Mouse (Mus musculus) left cerebral cortex, adult 8-10 months (tissue): Measurements from ENCODE around the gene Vat1l. TPM values are rescaled to one million over a fixed set of nuclear protein-coding genes. Genes with fewer than 3 reads are reported as not detected.

Experiments
- DNase-seq, 2 experiments: peaks; one replicate each; pipeline ENCODE4 v3.0.0; 2022; ENCODE audit warnings: low spot score in 2 of 2
- total RNA-seq, 4 experiments: library from RNA; stranded (reverse); gene quantifications; 2 replicates each; pipeline ENCODE4 v1.2.4; 2022

Gene Vat1l
- 10 to 100 TPM; 44.4 to 61.3 (median 51.1) TPM for total RNA-seq

DNA sequence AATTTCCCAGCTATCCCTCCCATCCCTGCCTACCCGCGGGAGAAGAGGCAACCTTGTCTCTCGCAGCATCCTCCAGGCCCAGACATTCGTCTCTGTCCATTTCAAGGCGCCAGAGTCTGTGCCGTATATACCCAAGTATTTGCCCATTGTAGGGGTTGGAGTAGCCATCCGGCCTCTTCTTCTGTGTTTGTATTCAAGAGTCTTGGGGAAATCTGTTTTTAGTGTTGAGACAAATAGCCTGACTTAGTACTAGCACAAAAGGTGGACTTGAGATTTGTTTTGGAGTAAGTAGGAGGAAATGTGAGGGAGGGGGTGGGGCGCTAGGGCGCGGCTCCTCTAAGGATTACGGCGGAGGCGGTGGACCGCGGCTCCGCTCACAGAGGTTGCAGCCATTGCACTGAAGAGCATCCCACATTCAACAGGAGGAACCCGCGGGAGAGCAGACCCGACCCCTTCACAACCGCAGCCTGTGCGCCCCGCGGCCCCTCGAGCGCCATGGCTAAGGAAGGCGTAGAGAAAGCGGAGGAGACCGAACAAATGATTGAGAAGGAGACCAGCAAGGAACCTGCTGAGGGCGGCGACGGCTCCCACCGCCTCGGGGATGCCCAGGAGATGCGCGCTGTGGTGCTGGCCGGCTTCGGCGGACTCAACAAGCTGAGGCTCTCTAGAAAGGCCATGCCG is at the start of gene Vat1l:
TSS of gene Vat1l (plus strand) at position 392 of the 681 bp plus-strand sequence.
- peak; percentile 25 to 34 for DNase-seq

DNA sequence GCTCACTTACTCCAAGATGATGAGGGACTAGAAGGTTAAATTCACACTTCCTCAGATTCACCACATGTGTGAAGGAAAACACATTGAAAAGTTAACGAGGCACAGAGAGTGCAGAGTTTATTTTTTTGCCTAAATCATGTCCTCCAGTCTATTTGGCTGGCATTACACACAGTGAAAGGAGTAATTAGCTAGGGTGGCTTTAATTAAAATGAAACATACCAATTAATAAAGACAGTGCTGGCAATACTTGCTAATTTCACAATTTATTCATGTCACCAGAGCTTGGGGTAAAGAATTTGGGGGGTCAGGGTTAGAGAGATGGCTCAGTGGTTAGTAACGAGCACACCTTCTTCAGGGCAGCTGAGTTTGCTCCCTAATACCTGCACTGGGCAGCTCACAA is 46.8 kb upstream of the Vat1l start:
- no peak for DNase-seq

- DNase-seq = no peak
These were observed 45.7 kb upstream of the Vat1l start for GRCm38 (mm10) chr8:114159666-114160065.

GRCm38 (mm10) chr8:114163871-114164270 is 41.5 kb upstream of the Vat1l start:
- no peak for DNase-seq

DNA sequence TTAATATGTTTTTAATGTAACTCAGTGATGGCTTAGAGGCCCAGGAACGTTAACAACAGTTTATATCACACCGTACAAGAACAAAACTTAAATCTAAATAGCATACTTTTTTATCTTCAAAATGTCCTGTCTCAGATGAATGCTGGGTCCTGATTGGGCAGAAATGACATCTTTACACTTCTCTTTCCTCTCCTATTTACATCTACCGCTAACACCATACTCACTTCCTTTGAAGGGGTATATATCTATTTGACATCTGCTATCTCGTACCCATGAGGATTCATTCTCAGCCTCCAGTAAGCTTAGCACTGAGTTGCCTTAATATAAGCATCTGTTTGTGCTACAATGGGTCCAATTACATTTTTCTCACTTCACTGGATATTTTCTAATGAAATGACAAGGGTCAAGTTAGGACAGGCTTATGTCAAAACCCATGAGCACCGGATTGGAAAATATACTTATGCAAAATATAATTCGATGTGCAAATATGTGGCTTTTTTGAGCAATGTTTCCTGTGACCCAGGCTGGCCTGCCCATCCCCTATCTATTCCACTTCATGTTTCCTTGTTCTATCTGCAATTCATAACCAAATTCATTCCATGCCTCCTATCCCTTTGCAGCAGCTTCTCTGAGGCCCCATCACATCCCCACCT is 40.8 kb upstream of the Vat1l start:
- DNase-seq = no peak

DNA sequence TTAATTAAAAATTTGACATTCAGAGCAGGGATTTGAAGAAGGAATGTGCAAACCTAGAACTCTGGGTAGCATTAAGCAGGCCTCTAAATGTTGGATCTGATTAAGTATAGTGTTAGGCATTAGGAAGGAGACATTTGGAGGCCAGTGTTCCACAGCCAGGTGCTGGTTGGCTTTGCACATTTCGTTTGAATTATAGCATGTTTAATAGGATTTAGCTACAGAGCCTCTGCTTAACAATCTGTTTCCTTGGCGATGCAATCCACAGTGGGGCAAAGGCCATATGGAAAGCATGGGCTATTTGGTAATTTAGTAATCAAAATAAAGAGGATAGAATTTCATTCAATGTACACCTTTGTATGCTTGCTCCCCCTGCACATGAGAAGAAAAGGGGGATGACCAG is 39.7 kb upstream of the Vat1l start:
- no peak for DNase-seq

- DNase-seq = no peak
These were observed 28.7 kb upstream of the Vat1l start for GRCm38 (mm10) chr8:114176721-114177120.

DNA sequence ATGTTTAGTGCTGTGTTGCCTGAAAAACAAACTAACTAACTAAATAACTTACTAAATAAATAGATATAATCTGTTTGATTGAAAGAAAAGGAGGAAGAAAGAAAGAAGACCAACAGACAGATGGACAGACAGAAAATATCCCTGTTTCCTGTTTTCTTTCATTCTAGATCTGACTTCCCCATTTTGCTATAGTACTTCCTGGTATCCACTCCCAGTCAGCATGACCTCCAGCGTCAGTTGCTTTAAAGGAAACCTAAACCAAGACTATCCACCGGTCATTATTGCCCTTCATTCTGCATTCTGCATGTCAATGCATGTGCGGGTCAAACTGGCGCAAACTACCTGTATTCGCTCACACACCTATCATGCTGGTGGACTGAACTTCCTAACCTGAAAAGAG is 12.1 kb upstream of the Vat1l start:
- no peak for DNase-seq

DNA sequence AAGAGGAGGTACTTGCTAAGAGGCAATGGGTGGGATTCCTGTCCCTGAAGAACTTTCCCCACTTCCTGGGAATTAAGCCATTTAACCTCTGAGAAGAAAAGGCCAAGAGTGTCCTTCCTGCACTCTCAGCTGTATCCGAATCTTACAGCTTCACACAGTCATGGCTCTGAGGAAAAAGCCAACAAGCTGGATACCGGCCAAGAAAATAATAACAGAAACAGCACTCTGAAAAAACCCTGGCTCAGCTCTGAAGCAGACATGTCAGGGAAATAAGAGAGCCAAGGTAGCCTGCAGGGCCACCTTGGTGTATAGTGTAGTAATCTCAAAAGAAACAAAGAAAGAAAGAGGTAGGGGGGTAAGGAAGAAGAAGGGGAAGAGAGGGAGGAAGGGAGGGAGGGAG is 6.4 kb upstream of the Vat1l start:
- no peak for DNase-seq

DNA sequence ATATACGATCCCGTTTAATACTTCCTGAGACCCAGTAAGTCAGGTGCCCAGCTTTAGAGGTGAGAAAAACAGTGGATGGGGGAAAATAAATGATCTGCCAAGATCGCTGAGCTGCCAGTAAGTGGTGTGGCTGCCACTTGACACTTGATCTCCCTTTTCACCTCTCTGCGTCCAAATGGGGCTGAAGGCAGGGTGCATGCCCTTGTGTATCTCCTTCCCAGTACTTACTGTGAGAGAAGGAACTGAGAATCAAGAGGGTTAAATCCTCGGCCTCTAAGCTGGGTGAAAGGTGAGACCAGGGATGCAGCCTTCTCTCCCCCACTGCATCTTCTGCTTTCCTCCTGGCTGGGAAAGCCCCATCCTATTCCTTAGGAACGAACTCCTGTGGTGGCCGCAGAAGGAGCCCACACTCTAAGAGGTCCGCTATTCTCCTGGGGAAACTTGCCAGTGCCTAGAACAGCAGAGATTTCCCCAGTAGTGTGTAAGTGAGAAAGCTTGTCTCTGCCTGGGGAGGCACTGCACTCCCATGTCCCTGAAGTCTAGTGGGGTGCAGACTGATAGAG is 1.1 kb downstream of the Vat1l start:
- DNase-seq = no peak

GRCm38 (mm10) chr8:114207026-114207425 is 1.6 kb downstream of the Vat1l start:
- DNase-seq = no peak

DNA sequence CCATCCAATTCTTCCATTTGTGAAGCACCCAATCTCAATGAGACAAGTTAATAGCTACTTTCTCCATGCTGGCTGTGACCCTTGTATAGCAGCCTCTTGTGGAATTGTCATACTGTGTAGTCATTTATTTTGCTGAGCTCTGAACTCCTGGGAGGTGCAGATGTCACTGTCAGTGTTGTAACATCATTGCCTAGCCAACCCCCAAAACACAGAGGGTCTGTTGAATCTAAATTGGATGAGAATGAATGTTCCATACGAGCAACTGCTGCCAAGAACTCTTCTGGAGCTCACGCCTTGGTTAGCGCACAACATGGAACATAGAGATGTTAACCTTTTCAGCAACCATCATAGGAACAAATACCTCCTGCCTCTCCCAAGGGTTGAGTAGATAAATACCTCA is 15.4 kb downstream of the Vat1l start:
- DNase-seq = no peak

DNA sequence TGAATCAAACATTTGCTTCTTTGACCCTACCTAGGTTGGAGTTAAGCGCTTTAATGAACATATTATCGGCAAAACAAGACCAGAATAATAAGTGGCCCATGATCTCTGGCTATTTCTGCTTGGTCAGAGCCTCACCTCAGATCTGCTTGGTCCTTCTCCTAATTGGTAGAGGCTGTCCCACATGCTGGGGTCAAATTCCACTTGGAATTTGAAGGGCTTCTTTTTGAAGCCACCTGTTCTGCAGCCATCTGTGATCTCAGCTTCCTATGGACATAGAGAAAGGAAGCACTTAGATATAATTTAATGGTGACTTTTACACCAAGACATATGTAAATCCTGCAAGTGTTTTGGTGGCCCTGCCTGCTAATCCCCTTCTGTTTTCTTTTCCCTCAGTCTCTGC is 16.6 kb downstream of the Vat1l start:
- DNase-seq = no peak

- DNase-seq = no peak
These were observed 18.6 kb downstream of the Vat1l start for GRCm38 (mm10) chr8:114224001-114224400.

GRCm38 (mm10) chr8:114251321-114252065 is 46.1 kb downstream of the Vat1l start:
- no peak for DNase-seq

DNA sequence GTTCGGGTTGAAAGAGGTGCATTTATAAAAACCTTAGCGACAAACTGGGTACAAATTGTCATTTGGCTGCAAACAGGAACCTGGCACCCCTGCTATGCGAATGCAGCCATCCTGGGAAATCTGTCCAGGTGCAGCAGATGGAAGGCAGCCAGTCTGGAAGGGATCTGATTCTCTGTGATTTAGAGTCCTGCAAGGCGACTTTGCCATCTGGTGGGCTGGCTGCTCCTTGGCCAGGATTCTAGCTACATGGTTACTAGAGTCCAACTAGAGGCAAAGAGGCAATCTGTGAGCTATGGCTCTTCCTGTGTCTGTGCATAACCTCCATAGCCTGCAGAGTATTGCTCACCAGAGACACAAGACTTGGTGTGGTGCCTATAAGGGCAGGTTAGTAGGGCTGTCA is 53.3 kb downstream of the Vat1l start:
- no peak for DNase-seq

DNA sequence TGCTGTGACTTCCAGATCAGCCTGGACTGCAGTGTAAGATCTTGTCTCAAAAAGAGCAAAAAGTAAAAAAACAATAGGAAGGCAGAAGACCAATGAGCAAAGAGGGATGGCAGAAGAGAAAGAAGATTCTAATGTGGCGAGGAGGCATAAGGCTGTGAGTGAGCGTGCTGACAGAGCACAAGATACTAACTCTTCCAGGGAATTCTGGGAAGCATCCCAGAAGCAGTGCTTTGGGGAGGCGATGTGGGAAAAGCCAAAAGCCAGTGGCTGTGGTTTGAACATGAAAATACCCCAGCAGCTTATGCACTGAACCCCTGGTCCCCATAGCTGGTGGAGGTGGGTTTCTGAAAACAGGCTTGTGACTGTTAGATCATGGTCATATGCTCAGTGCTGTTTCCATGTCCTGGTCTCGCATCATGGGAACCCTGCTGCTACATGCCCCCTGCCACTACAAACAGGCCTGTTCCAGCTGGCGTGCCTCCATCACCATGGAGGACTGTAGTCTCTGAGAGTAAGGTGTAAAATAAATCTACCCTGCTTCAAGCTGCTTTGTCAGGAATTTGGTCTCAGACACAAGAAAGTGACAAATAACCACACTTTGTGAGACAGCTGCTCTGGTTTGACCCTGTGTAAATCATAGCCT is 54.4 kb downstream of the Vat1l start:
- no peak for DNase-seq

DNA sequence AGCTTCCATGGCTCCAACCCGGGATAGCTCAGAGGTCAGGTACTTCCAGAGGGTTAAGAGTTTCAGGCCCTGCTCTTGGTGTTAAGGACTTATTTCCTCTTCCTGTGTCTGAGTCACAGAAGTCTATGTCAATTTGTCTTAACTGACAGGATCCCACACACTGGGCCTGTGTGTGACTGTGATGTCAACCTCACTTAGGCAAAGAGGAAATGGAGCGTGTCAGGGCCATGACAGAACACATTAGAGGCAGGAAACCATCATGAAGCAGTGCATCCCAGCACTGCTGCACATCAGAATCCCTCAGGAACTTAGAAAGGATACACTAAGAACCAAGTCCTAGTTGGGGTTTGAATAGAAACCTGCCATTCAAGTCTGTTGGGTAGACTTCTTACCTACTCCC is 56.9 kb downstream of the Vat1l start:
- no peak for DNase-seq

DNA sequence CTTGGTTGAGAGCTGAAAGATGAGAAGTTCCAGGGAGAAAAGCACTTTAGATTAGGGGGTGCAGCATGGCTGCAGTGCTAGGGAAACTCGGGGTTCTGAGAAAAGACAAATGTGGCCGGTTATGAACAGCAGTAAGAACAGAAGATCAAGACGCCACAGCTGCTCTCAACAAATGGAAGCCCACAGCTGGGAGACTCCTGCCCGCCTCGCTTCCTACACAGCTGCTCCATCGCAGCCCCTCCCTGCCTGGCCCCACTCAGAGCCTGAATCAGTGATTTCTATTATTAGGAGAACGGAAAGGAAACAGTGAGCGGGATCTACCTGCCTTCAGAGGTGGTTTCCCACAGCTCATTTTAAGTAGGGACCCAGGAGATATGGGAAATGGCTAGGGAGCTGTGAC is 69.1 kb downstream of the Vat1l start:
- no peak for DNase-seq

GRCm38 (mm10) chr8:114281101-114281500 is 75.7 kb downstream of the Vat1l start:
- no peak for DNase-seq

DNA sequence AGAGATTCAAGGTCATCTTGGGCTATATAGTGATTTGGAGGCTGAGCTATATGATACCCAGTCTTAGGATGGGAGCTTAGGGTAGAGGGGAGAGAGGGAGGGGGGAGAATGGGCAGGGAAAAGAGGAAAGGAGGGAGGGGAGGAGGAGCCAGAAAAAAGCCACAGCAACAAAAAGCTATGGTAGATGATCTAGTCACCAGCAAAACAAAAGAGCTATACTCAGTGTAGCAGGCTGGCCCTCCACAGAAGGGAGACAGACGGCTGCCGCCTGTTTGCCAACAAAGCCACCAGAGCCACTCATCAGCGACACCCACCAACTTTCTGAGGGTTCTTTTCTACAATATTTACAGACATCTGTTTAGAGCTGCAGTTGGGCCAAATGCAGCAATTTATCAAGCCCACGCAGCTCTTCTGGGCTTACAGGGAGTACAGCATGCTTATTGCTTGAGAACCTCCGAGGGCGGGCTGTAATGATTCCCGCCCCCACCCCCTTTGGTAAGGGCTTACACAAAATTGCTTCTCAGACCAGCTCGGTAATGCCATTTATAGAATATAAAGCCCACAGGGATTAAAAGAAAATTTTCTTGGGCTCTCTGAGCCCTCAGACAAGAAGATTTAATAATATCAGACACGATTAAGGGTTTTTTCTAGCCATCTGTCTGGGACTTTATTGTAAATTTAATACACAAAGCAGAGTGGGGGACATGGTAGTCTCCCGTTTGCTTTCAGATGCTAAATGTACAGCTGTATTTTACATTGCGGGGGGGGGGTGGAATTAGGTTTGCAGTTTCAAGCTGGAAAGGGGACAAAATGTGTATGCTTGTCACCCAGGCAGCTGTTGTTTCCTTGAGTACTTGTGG is 89.7 kb downstream of the Vat1l start:
- peak; percentile 29 to 87 for DNase-seq
